Mouse (Mus musculus): ENCODE results near the gene S100a10.

- TF ChIP-seq POLR2A (IDR thresholded peaks at IDR 0.05; ENCODE audit: extremely low read depth, insufficient read depth, low read length) (no peak), CTCF (IDR thresholded peaks at IDR 0.05; ENCODE audit: low read depth, low read length) (peak; percentile 85)
Observed at GRCm38 (mm10) chr3:93593512-93593911, 38.6 kb downstream of the S100a10 start.
